Mouse (Mus musculus) hindbrain, embryonic 15.5 days (tissue): ENCODE measurements around the gene Gnas. TPM values are rescaled to one million over a fixed set of nuclear protein-coding genes. Genes with fewer than 3 reads are reported as not detected.
A peak's percentile ranks its signal among the peaks of the same experiment; 100 is the strongest.

Experiments used
- ATAC-seq: fragments of 200-750 bp; cut with Nextera tagmentation; 2 replicates; pipeline ENCODE4 v1.8.0; 2017; ENCODE audit warnings: low read depth, moderate number of reproducible peaks, moderate TSS enrichment; ENCODE audit not compliant: low FRiP score
- H3K27ac ChIP-seq: fragments of 300-500 bp; sonication (generic); replicated peaks from 2 replicates; pipeline ENCODE4 v1.5.1; 2015; ENCODE audit warnings: mild to moderate bottlenecking, inconsistent platforms
- H3K27me3 ChIP-seq: fragments of 300-500 bp; sonication (generic); 2 replicates; pipeline ENCODE4 v1.6.1; 2015; ENCODE audit warnings: control low read depth, inconsistent platforms
- H3K36me3 ChIP-seq: fragments of 300-500 bp; sonication (generic); 2 replicates; pipeline ENCODE4 v1.6.1; 2015; ENCODE audit warnings: control low read depth, inconsistent platforms
- H3K4me1 ChIP-seq: fragments of 300-500 bp; sonication (generic); replicated peaks from 2 replicates; pipeline ENCODE4 v1.6.1; 2015; ENCODE audit warnings: control low read depth, inconsistent platforms
- H3K4me2 ChIP-seq: fragments of 300-500 bp; sonication (generic); 2 replicates; pipeline ENCODE4 v1.6.1; 2015; ENCODE audit warnings: moderate library complexity, mild to moderate bottlenecking, inconsistent platforms
- H3K4me3 ChIP-seq: fragments of 300-500 bp; sonication (generic); 2 replicates; pipeline ENCODE4 v1.5.1; 2015; ENCODE audit warnings: mild to moderate bottlenecking, inconsistent platforms
- H3K9ac ChIP-seq: fragments of 300-500 bp; sonication (generic); 2 replicates; pipeline ENCODE4 v1.6.1; 2015; ENCODE audit warnings: inconsistent platforms
- H3K9me3 ChIP-seq: fragments of 300-500 bp; sonication (generic); 2 replicates; pipeline ENCODE4 v1.6.1; 2016; ENCODE audit warnings: control low read depth, inconsistent platforms
- WGBS: fragments of 180-500 bp; shearing (Covaris S2); methylation state at CpG from one replicate; pipeline ENCODE4 v1.1.7; 2015; 5-methylcytosine and 5-hydroxymethylcytosine counted together
- polyA plus RNA-seq: library from polyadenylated mRNA; unstranded; fragments of >200 nt; fragmentation: Nextera tagmentation; extraction: Ambion mirVana; gene quantifications from 2 replicates; pipeline ENCODE4 v1.2.1, GENCODE M21; 2015

Gene Gnas
- polyA plus RNA-seq, 1 experiment from 2014 or later: 1,659 TPM

DNA sequence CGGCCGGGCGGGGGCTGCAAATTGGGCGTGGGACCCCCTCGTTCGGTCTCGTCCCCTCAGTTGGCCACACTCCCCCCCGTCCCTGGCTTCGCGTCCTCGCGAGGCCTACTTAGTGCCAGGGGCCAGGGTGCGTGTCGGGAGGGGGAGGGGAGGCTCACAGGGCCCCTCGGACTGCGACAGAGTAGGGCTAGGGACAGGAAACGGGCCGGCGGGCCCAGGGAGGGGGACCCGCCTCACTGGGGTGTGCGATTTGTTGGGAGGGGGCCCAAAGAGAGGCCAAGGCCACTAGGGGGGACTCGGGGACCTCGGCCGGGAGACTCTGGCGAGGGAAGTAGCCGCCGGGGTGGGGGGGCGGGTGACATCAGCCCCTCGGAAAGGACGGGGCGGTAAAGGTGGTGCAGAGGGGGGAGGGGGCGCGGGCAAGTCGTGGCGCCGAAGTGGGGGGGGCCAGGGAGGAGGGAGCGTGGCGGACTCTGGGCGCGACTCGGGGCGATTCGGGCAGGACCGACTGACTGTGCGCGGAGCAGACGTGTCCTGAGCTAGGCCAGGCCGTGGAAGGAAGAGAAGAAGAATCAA is 46.6 kb downstream of the Gnas start:
- peak overlapping the region; percentile 99 for H3K4me3 ChIP-seq
- H3K36me3 ChIP-seq: no peaks in the 10 kb centered on the region
- H3K27me3 ChIP-seq: no peaks in the 10 kb centered on the region
- ATAC-seq: peak; percentile 52
- H3K27ac ChIP-seq: peak overlapping the region; percentile 99
- peak overlapping the region; percentile 100 for H3K9ac ChIP-seq
- peaks cover 58% of the 10 kb centered on the region for H3K4me1 ChIP-seq
- 1% methylated on average over 45 of the region's 48 CpGs for WGBS
- no peaks in the 10 kb centered on the region for H3K9me3 ChIP-seq
- peak overlapping the region; percentile 57 for H3K4me2 ChIP-seq

DNA sequence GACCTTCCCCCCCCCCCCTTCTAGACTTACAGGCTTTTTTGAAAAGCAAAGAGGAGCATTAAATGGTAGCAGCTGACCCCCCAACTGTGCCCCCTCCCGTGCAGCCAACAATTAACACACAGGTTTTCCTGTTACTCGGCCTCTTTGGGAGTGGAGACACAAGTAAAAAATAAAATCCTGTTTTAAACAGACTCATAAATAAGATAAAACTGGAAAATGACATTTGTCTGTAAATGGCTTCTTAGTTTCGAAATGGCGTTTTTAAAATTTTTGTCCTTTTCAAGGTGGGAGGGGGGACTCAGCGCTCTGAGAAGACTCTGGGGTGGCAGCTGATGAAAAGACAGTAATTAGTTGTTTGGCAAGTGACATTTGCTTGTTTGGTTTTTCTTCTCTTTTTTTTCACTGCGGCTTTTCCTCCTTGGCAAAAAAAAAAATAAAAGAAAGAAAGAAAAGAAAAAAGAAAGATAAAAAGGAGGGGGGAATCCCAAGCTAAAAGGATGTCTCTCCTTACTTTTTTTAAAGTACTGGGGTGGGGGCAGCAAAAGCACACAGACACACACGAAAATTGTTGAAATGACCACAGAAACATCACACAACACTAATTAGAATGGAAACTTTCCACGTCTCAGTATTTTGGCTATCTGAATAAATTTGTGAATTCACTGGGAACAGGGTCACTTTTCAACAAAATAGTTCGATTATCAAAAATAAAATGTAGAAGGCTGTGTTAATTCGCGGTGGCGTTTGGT is 47.3 kb downstream of the Gnas start:
- Histone ChIP-seq H3K9me3 (no peaks in the 10 kb centered on the region), H3K27me3 (no peaks in the 10 kb centered on the region), H3K4me3 (peak overlapping the region; percentile 99), H3K9ac (peak overlapping the region; percentile 100), H3K36me3 (no peaks in the 10 kb centered on the region), H3K4me2 (peak overlapping the region; percentile 57), H3K27ac (peak overlapping the region; percentile 99), H3K4me1 (peaks cover 63% of the 10 kb centered on the region)
- 15% methylated on average over 12 of the region's 12 CpGs for WGBS
- ATAC-seq: no peak

DNA sequence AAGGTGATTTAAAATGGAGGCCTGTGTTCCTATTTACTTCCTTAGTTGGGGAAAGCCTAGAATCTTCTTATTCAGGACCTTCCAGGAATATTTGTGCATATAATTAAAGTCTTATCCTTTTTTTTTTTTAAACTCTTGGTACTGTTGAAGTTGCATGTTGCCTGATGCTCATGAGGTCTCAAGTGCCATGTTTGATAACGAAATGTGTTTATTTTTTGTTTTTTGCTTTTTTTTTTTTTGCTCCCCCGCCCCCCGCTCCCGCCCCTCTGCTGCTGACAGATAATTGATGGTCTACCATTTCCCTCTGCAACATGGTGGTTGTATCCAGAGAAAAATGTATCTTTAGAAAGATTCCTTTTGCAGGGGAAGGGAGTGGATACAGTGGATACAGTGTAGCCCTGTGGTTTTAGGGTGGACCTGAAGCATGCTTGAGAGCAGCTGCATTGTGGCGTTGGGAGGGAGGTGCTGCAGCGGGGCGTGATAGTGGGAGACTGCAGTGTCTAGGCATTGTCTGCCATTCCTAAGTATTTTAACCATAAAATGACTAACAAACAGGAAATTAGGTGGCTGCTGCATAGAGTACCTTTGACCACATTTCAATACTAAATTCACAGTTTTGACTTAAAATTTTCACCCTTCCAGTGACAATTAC is 49.2 kb downstream of the Gnas start:
- 32% methylated on average over 7 of the region's 7 CpGs for WGBS
- ATAC-seq: no peak
- Histone ChIP-seq H3K4me1 (peaks cover 73% of the 10 kb centered on the region), H3K27me3 (no peaks in the 10 kb centered on the region), H3K4me3 (peak overlapping the region; percentile 99), H3K9me3 (no peaks in the 10 kb centered on the region), H3K9ac (peak overlapping the region; percentile 31; the same call in 1 of the 2 replicates), H3K36me3 (no peaks in the 10 kb centered on the region), H3K4me2 (peak overlapping the region; percentile 57), H3K27ac (peak overlapping the region; percentile 44; the same call in 1 of the 2 replicates)

DNA sequence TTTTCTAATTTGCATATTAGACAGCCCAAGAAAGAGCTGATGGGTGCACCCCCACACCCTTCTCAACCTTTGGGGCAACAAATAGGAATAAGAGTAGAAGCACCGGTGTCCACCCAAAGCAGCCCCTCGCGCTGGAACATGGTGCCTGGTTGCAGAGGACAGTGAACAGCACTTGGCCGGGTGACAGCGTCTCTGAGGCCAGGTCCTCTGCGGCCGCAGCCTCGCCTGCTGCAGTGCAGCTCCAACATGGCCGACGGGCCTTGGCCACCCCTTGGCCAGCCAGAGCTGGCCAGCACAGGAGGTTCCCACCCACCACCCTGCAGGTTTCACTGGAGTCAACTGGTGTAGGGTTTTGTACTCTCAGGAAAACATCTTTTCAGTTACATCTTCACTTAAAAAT is 50.3 kb downstream of the Gnas start:
- no peak for ATAC-seq
- Histone ChIP-seq H3K4me1 (peaks cover 75% of the 10 kb centered on the region), H3K9me3 (no peaks in the 10 kb centered on the region), H3K36me3 (no peaks in the 10 kb centered on the region), H3K9ac (peak overlapping the region; percentile 14; the same call in 1 of the 2 replicates), H3K27ac (peak overlapping the region; percentile 46), H3K27me3 (no peaks in the 10 kb centered on the region), H3K4me2 (peak overlapping the region; percentile 57), H3K4me3 (no peak overlapping the region)
- 70% methylated on average over 10 of the region's 10 CpGs for WGBS

DNA sequence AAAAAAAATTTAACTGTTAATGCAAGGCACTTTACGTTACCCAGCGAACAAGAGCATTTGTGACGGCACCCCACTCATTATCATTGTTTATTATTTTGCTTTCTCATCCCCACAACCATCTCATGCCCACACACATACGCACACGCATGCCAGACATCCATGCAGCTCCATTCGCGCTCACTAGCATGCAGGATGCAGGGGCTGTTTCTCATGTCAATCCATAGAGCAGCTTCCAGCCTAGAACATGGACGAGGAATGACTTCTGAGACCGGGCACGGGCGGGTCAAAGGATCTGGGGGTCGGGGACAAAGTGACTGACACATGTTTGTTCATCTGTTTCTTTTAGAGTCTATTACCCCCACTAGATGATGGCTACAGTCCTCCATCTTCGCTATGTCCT is 53.2 kb downstream of the Gnas start:
- WGBS: 84% methylated on average over 13 of the region's 13 CpGs
- no peaks in the 10 kb centered on the region for H3K9me3 ChIP-seq
- H3K27ac ChIP-seq: no peak overlapping the region
- H3K36me3 ChIP-seq: no peaks in the 10 kb centered on the region
- peaks cover 78% of the 10 kb centered on the region for H3K4me1 ChIP-seq
- H3K27me3 ChIP-seq: no peaks in the 10 kb centered on the region
- no peak for ATAC-seq
- no peak overlapping the region for H3K4me2 ChIP-seq
- H3K9ac ChIP-seq: no peak overlapping the region
- no peak overlapping the region for H3K4me3 ChIP-seq

DNA sequence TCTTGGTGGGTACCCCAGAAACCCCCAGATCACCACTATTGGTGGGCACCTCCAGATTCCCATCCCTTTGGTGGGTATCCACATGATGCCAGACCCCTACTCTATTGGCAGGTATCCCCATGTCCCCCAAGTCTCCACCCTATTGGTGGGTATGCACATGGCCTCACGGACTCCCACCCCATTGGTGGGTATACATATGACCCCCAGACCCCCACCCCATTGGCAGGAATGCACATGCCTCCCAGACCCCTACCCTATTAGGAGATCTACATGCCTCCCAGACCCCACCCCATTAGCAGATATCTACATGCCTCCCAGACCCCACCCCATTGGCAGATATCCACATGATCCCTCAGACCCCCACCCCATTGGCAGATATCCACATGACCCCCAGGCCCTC is 55.6 kb downstream of the Gnas start:
- Histone ChIP-seq H3K9ac (no peak overlapping the region), H3K4me1 (peaks cover 78% of the 10 kb centered on the region), H3K27me3 (no peaks in the 10 kb centered on the region), H3K27ac (no peak overlapping the region), H3K4me2 (no peak overlapping the region), H3K9me3 (no peaks in the 10 kb centered on the region), H3K4me3 (no peak overlapping the region), H3K36me3 (peaks cover under 1% of the 10 kb centered on the region)
- 100% methylated on average over 1 of the region's 1 CpGs for WGBS
- ATAC-seq: no peak

DNA sequence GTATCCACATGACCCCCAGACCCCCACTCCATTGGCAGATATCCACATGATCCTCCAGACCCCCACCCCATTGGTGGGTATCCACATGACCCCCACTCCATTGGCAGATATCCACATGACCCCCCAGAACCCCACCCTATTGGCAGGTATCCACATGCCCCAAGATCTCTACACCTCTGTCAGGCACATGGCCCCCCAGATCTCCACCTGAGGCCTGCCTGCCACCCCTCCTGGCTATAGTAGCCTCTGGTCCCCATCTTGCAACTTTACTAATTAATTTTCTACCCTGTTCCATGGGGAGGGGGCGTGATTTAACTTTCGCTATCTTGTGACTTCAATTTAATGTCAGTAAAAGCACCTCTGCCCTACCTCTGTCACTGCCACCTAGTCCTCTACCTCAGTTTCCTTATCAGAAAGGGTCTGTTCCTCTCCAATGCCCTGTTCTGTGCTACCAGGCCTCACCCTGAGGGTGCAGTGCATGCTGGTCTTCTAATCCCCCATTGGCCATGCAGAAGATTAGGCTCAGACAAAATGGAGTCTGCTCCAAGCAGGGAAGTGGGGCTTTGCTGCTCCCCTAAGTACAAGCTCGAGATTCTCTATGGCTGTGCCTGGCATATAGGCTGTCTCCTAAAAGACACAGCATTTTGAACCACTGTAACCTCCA is 56.2 kb downstream of the Gnas start:
- H3K4me2 ChIP-seq: no peak overlapping the region
- no peaks in the 10 kb centered on the region for H3K9me3 ChIP-seq
- 91% methylated on average over 3 of the region's 3 CpGs for WGBS
- no peak for ATAC-seq
- H3K4me3 ChIP-seq: no peak overlapping the region
- no peak overlapping the region for H3K27ac ChIP-seq
- peaks cover 79% of the 10 kb centered on the region for H3K4me1 ChIP-seq
- peaks cover 7% of the 10 kb centered on the region for H3K36me3 ChIP-seq
- no peaks in the 10 kb centered on the region for H3K27me3 ChIP-seq
- no peak overlapping the region for H3K9ac ChIP-seq

DNA sequence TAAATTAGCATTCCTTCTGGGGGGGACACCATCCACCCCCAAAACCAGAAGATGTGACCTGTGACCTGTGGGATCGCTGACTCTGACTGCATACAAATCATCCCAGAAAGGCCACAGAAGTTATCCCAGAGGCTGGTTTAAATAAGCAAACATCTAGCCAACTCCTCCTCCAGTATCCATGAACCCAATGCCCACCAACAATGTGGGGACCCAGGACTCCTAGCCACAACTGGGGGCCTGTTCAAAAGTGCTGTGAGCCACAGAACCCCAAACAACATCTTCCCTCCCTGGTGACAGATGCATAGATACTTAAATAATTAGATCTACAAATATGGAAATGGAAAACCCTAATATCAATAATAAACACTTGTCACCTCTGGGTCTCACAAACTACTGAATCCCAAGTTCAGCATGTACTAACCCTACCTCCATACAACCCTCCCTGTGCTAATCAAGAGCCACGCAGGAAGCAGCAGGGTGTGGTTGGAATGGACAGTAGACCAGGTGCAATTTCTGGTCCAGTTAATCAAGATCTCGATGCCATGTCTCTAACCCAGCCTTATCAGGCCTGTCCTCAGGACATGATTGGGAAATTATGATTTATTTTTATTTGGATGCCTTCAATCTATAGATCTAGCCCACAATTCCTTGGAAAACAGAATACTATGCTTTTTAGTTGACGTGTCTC is 56.9 kb downstream of the Gnas start:
- WGBS: 86% methylated on average over 4 of the region's 4 CpGs
- no peak overlapping the region for H3K27ac ChIP-seq

DNA sequence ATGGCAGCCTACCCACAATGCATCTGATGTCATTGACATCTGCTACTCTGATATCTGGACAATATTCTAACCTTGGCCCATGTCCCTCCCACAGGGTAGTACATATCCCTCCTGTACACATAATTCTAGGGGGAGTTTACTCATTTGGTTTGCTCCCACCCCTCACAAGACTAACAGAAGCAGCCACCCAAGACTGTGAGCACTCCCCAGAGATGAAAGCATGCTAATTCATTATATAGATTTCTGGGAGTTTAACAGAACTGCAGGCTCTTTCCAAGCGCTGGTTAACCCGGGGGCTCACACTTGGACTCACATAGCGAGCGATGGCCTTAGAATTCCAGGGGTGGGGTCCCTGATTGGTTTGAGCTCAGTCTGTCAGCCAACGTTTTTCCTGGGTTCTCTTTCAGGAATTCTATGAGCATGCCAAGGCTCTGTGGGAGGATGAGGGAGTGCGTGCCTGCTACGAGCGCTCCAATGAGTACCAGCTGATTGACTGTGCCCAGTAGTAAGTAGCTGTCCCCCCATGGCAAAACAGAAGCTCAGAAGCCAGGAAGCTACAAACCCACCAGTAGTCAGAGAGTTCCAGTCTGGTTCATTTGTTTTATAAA is 58.8 kb downstream of the Gnas start:
- Histone ChIP-seq H3K9ac (no peak overlapping the region), H3K4me3 (no peak overlapping the region), H3K27me3 (no peaks in the 10 kb centered on the region), H3K36me3 (peaks cover 28% of the 10 kb centered on the region), H3K4me1 (peaks cover 59% of the 10 kb centered on the region), H3K9me3 (no peaks in the 10 kb centered on the region), H3K4me2 (no peak overlapping the region), H3K27ac (peak overlapping the region; percentile 58)
- no peak for ATAC-seq
- WGBS: 51% methylated on average over 8 of the region's 8 CpGs

More for the DNA sequence above, 56.9 kb downstream of the Gnas start:
- H3K9me3 ChIP-seq: no peaks in the 10 kb centered on the region
- no peaks in the 10 kb centered on the region for H3K27me3 ChIP-seq
- peaks cover 14% of the 10 kb centered on the region for H3K36me3 ChIP-seq
- no peak overlapping the region for H3K4me2 ChIP-seq
- no peak overlapping the region for H3K4me3 ChIP-seq
- no peak for ATAC-seq
- H3K4me1 ChIP-seq: peaks cover 74% of the 10 kb centered on the region
- H3K9ac ChIP-seq: no peak overlapping the region

DNA sequence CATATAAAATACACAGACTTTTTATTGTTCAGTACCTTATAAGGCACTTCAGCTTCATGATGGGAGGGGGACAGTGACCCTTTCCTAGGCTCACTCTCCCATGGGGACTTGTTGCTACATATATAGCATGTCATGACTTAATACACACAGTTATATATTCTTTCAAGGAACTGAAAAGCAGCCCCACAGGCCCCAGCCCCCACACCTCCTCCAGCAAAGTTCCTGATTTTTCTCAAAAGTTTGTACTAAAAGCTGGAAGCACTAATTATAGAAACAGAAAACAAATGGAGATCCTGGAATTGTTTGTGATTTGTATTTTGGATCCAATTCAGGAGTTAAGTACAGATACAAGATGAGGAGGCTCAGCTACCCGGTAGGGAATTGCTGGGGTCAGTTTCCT is 59.4 kb downstream of the Gnas start:
- no peak for ATAC-seq
- 48% methylated on average over 1 of the region's 1 CpGs for WGBS
- H3K9ac ChIP-seq: no peak overlapping the region
- peak overlapping the region; percentile 58 for H3K27ac ChIP-seq
- H3K9me3 ChIP-seq: no peaks in the 10 kb centered on the region
- no peaks in the 10 kb centered on the region for H3K27me3 ChIP-seq
- no peak overlapping the region for H3K4me3 ChIP-seq
- H3K4me2 ChIP-seq: peak overlapping the region; percentile 34; the same call in 1 of the 2 replicates
- peaks cover 28% of the 10 kb centered on the region for H3K36me3 ChIP-seq
- H3K4me1 ChIP-seq: peaks cover 52% of the 10 kb centered on the region

DNA sequence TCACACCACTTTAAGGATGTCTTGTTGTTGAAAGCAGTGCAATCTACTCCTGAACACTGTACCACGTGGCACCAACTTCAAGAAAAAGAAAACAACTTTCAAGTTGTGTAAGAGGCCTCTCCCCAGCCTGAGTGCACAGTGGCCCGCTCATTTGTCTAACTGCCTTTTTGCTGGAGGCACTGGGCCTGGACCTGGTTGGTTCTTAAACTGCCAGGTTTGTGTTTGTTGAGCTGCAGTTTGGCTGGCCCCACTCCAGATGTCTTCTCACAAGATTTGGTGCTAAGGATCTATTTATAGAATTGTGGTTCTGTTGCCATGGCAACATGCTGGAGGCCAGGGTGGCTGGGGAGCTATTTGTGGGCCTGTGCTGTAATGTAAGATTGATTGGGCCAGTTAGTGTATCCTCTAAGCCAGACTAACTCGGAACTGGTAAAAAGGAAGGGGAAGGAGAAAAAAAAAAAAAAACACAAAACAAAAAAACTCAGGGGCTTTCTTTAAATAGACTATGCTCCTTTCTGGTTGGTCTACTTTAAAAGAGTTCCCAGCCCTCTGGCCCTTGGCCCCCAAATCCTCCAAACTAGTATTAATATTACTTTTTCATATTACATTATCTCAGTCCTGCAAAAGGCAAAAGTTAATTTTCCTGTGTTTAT is 60.0 kb downstream of the Gnas start:
- Histone ChIP-seq H3K4me2 (peak overlapping the region; percentile 34; the same call in 1 of the 2 replicates), H3K9me3 (no peaks in the 10 kb centered on the region), H3K4me3 (no peak overlapping the region), H3K27me3 (no peaks in the 10 kb centered on the region), H3K4me1 (peaks cover 47% of the 10 kb centered on the region), H3K27ac (peak overlapping the region; percentile 58), H3K36me3 (peaks cover 28% of the 10 kb centered on the region), H3K9ac (no peak overlapping the region)
- ATAC-seq: peak; percentile 83
- 30% methylated on average over 3 of the region's 3 CpGs for WGBS
